Mouse (Mus musculus) neutrophil, adult 5-6 weeks (primary cell): ENCODE results near the gene Tph1. TPM values are rescaled to one million over a fixed set of nuclear protein-coding genes. Genes with fewer than 3 reads are reported as not detected.
"Not testable (repeated sequence)": the region's sequence is repeated elsewhere in the genome, so short reads cannot be mapped to it uniquely, and the experiment has no call there.

ENCODE experiments used
- ATAC-seq: fragments of 151-379, 151-347 bp; 2 replicates; pipeline ENCODE4 v1.8.0; 2017; ENCODE audit warnings: mild to moderate bottlenecking, moderate TSS enrichment; ENCODE audit not compliant: insufficient number of reproducible peaks, poor library complexity, low FRiP score, severe bottlenecking; ENCODE audit errors: extremely low read depth
- total RNA-seq: library from RNA; stranded (forward); fragments of 200-1000 nt; gene quantifications from 2 replicates; pipeline ENCODE4 v1.2.3, GENCODE M21; 2017

Tph1 gene
- not detected in 2 replicates for total RNA-seq

DNA sequence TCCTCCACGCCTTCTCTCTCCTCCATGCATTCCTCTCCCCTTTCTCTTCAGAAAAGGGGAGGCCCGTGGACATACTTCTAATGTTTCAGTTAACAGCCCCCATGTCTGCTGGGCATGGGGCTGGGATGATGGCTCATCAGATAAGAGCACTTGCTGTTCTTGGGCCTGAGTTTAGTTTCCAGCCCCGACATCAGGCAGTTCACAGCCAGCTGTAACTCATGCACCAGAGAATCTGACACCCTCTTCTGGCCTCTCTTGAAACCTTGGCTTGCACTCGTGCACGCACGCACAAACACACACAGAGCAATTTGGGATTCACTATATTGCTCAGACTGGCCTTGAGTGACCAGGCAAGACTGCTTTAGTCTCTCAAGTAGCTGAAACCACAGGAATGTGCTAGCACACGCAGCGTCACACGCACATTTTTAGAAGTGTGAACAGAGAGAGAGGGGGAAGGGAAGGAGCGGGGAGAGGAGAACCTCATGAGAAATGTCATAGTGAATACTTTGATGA, at the start of gene Tph1:
Tph1 (minus strand) TSS at position 378 of the 513 bp plus-strand sequence.
- ATAC-seq = no peak

DNA sequence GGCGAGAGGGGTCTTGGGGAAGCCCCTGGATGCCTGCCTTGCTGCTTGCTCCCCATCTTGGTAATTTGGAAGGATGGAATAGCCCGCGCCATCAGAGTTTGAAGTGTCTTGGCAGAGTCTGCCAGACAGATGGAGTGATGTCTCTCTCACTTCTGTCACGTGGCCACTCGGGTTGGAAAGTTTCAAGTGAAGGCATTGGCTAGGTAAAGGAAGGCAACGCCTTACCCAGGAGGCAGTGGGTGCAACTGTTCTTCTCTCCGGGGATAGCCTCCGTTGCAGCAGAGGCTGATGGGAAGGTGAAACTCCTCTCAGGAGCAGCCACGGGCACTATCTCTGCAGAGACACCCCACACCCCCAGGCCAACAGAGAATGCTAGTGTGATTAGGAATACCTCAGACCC, 48.1 kb upstream of the Tph1 start:
- no peak for ATAC-seq

GRCm38 (mm10) chr7:46719526-46719925, 47.2 kb upstream of the Tph1 start:
- no peak for ATAC-seq

- no peak for ATAC-seq
Observed at GRCm38 (mm10) chr7:46718591-46719270, 46.4 kb upstream of the Tph1 start.

- ATAC-seq = no peak
Observed at GRCm38 (mm10) chr7:46716897-46717296, 44.6 kb upstream of the Tph1 start.

DNA sequence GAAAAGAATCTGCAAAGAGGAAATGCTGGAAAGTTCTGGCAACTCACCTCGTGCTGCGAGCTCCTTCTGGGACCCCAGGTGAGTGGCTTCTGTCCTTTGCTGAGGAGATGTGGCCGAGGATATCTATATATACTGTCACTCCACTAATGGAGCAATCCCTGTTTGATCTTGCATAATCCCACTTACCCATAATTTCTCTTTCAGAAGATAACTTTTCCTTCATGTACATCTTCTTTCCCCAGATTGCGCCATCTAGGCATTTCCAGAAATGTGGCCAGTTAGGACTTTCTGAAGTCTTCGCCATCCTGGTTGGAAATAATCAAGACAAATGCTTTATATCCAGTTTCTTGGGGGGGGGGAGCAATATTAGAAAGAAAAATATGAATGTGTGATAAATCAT, 43.3 kb upstream of the Tph1 start, which contains the start of gene Saa3:
Saa3 (minus strand) TSS at position 101 of the 400 bp plus-strand sequence.
- ATAC-seq = no peak

GRCm38 (mm10) chr7:46714518-46714917, 42.2 kb upstream of the Tph1 start:
- peak; percentile 40 for ATAC-seq

- peak; percentile 57 for ATAC-seq
Observed at GRCm38 (mm10) chr7:46712250-46712649, 39.9 kb upstream of the Tph1 start.

DNA sequence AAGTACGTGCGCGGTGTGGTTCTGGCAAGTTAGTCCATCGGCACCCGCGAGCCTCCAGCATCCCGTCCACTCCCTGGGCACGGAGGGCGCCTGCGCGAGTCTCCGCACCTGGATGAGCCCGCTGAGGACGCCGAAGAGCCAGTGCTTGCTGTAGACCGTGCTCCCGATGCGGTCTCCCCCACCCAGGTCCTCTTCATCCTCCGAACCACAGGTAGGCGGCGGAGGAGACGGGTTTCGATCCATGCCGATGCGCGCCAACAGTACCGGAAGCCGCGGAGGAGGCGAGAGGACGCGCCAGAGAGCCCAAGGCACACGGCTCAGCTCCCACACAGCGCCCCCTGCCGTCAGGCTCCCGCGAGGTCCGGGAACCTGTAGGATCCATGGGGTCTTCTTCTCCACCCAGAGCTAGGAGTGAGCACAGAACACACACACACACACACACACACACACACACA, 38.1 kb upstream of the Tph1 start, which contains the start of gene Saal1:
Saal1 (minus strand) TSS at position 291 of the 455 bp plus-strand sequence.
- peak; percentile 85 for ATAC-seq

DNA sequence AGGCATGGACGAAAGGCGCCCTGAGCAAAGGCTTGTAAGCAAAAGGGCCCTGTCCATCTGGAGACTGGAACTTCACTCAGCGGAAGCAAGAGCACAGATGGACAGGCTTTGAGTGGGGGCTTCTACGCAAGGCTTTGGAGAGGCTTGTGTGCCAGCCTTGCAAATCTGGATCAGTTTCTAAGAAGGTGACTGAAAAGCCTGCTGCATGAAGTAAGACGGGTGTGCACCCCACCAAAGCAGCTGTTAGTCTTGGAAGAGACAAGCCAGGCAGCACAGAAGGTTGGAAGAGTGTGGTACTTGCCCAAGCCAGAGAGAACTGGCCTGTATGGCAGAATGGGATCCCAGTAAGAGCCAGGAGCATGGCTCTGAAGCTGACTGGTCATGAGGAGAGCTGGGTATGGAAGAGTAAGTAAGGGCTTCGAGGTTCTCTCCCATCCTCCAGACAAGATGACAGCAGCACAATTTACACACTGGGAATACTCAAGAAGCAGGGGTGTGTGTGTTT, 28.2 kb upstream of the Tph1 start:
- no peak for ATAC-seq

GRCm38 (mm10) chr7:46696754-46697153, 24.4 kb upstream of the Tph1 start:
- ATAC-seq = no peak

GRCm38 (mm10) chr7:46686827-46687226, 14.5 kb upstream of the Tph1 start:
- ATAC-seq = no peak

- no peak for ATAC-seq
Observed at GRCm38 (mm10) chr7:46680732-46681131, 8.4 kb upstream of the Tph1 start.

- ATAC-seq = not testable (repeated sequence)
Observed at GRCm38 (mm10) chr7:46679044-46679443, 6.7 kb upstream of the Tph1 start.

DNA sequence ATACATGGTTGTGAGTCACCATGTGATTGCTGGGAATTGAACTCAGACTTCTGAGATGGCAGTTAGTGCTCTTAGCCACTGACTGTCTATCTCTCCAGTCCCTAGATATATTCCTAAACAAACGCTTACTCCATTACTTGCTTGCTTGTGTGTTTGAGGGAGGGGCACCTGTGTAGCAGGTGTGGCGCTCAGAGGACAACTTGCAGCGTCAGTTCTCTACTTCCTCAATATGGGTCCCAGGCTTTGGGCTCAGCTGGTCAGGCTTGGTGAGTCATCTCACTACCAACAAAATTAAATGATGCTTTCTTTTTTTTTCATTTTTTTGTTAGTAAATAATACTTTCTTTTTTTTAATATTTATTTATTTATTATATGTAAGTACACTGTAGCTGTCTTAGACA, 6.1 kb upstream of the Tph1 start:
- no peak for ATAC-seq

GRCm38 (mm10) chr7:46676808-46677360, 4.5 kb upstream of the Tph1 start:
- ATAC-seq = no peak

DNA sequence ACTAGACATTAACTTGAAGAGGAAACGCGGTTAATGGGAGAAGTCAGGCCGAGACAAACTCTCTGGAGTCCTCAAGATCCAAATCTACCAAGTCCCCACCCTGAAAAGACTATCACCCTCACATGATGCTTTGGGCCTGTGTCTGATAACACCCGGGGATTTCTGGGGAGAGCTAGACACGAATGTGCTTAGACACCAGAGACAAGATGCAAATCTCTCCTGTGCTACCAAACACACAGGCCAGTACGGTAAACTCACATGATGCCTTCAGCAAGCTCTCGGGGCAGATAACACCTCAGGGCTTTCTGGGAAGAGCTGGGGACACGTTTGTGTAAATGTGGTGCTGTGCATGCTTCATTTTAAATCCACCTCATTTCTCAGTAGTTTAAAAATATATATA, 3.5 kb upstream of the Tph1 start:
- no peak for ATAC-seq

DNA sequence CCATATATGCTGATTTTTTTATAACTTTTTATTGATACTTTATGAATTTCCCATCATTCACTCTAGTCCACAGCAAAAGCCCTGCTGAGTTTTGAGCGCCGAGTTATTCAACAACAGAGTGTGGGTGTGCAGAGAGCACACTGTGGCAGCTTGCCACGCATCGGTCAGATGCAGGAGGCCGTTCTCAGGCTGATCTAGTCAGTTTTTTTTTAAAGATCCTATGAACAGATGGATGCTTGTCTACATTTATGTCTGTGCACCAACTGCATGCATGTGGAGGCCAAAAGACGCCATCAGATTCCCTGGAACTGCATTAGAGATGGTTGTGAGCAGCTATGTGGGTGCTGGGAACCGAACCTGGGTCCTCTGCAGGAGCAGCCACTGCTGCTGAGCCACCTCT, 2.7 kb upstream of the Tph1 start:
- no peak for ATAC-seq

GRCm38 (mm10) chr7:46667256-46667655, 5.1 kb downstream of the Tph1 start:
- ATAC-seq = no peak

GRCm38 (mm10) chr7:46665236-46665635, 7.1 kb downstream of the Tph1 start:
- no peak for ATAC-seq
